Mouse (Mus musculus): ENCODE data around the gene Bcl6b. TPM values are rescaled to one million over a fixed set of nuclear protein-coding genes. Genes with fewer than 3 reads are reported as not detected.

Bcl6b gene
- total RNA-seq, 2 experiments from 2014 or later, result 12.6 to 21.5 TPM

- no peak for DNase-seq
These were observed 3.4 kb upstream of the Bcl6b start for GRCm38 (mm10) chr11:70233016-70233415.

- peak; percentile 60 for DNase-seq
These were observed 2.9 kb upstream of the Bcl6b start for GRCm38 (mm10) chr11:70232546-70232945.

GRCm38 (mm10) chr11:70230239-70230727 is 685 bp upstream of the Bcl6b start:
- DNase-seq, result peak; percentile 91

GRCm38 (mm10) chr11:70228828-70229227 is 770 bp downstream of the Bcl6b start:
- peak; percentile 77 for DNase-seq

GRCm38 (mm10) chr11:70227661-70228245 is 1.8 kb downstream of the Bcl6b start:
- DNase-seq, result no peak

- no peak for DNase-seq
These were observed 2.5 kb downstream of the Bcl6b start for GRCm38 (mm10) chr11:70227126-70227525.

- no peak for DNase-seq
These were observed 3.1 kb downstream of the Bcl6b start for GRCm38 (mm10) chr11:70226602-70226890.

GRCm38 (mm10) chr11:70225798-70226601 is 3.6 kb downstream of the Bcl6b start:
- no peak for DNase-seq

- no peak for DNase-seq
These were observed 5.9 kb downstream of the Bcl6b start for GRCm38 (mm10) chr11:70223724-70224123.

GRCm38 (mm10) chr11:70221603-70222500 is 7.7 kb downstream of the Bcl6b start:
- no peak for DNase-seq

GRCm38 (mm10) chr11:70220731-70221602 is 8.6 kb downstream of the Bcl6b start, which contains the start of gene Slc16a13:
Gene Slc16a13, minus strand, starts transcription at chr11:70221064.
- DNase-seq, result peak; percentile 71

GRCm38 (mm10) chr11:70220323-70220722 is 9.3 kb downstream of the Bcl6b start:
- DNase-seq, result no peak

- DNase-seq, result no peak
These were observed 9.7 kb downstream of the Bcl6b start for GRCm38 (mm10) chr11:70219873-70220272.

- DNase-seq, result no peak
These were observed 10.7 kb downstream of the Bcl6b start for GRCm38 (mm10) chr11:70218741-70219470.

- DNase-seq, result no peak
These were observed 11.6 kb downstream of the Bcl6b start for GRCm38 (mm10) chr11:70218039-70218438.

- no peak for DNase-seq
These were observed 13.5 kb downstream of the Bcl6b start for GRCm38 (mm10) chr11:70216103-70216502.

GRCm38 (mm10) chr11:70215301-70215700 is 14.3 kb downstream of the Bcl6b start:
- no peak for DNase-seq

- DNase-seq, result no peak
These were observed 14.8 kb downstream of the Bcl6b start for GRCm38 (mm10) chr11:70214856-70215209.

- DNase-seq, result no peak
These were observed 15.3 kb downstream of the Bcl6b start for GRCm38 (mm10) chr11:70214191-70214855.

GRCm38 (mm10) chr11:70213736-70214135 is 15.9 kb downstream of the Bcl6b start:
- no peak for DNase-seq

All from gastrocnemius, postnatal 10 days (tissue).